Mouse (Mus musculus): Measurements from ENCODE around the gene Cep170.
"Not testable (repeated sequence)": the region's sequence is repeated elsewhere in the genome, so short reads cannot be mapped to it uniquely, and the experiment has no call there.

Gene Cep170

DNA sequence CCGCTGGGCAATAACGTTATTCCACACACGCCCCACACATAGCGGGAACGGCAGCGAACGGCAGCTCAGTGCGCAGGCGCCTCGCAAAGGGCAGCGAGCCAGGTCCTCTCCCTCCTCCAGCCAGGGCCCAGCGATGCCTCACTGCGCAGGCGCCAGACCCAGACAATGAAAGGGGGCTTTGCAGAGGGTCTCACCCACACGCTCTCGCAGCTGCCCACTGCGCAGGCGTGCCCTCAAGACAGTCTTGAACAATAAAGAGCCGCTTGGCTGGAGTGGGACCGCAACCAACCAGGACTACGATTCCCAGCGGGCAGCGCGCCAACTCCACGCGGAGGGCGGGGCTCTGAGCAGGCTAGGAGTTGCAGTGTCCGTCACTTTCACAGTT lies at the start of gene Cep170:
Gene Cep170 (minus strand): TSS at position 32 of the 385 bp plus-strand sequence.
- peak; percentile 92 to 93 for DNase-seq (ENCODE audit: low spot score in 2 of 2)

DNA sequence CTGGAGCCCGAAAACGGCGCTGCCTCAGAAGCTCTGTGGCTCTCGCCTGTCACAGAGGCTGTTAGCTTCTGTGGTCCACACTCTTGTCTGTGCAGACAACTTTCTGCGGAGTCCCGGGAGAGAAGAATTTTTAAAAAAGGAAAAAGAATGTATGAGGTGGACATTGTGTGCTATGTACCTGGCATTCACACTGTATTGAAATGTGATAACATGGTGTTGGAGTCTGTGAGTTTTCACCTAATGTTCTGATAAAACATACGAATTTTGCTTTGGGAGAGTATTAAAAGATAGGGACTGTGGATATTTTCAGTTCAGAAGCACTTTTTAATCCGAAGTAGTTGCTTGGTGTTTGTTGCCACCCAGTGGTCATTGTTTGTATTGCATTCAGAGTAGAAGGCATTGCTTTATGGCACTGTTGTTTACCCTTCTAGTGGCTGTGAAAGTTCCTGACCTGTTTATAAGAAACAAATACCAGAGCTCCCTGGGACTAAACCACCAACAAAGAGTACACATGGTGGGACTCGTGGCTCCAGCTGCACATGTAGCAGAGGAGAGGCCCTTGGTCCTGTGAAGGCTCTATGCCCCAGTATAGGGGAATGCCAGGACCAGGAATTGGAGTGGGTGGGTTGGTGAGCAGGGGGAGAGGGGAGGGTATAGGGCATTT lies 48.2 kb upstream of the Cep170 start:
- peak; percentile 44 to 45 for DNase-seq (ENCODE audit: low spot score in 2 of 2)

DNA sequence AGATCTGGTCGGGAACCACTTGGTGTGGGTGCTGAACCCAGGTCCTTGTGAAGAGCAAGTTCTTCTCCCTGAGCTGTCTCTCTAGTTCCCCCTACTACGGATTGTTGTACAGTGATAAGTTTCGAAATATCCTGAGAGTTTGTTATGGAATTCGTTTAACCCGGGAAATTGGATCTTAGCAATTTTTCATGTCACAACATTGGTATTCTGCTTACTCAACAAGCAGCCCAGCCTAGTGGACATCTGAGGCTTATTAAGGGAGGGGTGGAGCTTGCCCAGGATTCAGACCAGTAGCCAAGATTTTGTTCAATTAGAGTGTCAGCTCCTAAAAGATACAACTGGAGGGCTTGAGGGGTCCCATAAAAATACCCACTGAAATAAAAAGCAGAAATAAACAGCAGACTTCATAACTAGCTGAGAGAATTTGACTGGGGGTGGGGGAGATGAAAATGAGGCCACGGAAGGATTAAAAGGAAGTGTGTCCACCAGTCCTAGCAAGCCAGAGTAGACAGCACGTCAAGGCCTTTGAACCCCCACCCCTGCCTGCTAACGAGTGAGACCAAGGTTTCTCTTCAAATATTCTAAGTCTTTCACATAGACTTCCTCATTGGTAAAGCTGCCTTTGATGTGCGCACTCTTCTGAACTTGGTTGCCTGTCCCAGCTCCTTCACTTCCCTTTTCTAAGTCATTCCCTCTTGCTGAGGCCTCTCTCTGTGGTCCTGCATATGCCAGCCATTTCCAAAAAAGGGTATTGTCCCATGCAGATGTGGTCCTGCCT lies 39.1 kb upstream of the Cep170 start:
- no peak for DNase-seq (ENCODE audit: low spot score in 2 of 2)

DNA sequence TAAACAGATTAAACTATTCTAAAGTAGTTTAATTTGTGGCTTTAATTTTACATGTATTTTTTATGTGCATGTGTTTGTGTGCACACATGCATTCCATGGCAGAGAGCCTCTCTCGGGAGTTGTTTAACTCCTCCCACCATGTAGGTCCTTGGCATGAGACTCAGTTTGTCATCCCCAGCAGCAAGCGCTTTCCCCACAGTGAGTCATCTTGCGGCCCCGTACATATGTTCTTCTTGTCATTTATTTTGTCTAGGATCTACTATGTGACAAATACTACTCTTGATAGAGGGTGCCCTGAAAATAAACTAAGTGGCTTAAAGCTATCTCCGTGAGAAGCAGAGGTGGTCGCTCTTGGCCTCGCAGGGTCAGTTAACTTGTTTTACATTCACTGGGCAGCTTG lies 37.5 kb upstream of the Cep170 start:
- no peak for DNase-seq (ENCODE audit: low spot score in 2 of 2)

DNA sequence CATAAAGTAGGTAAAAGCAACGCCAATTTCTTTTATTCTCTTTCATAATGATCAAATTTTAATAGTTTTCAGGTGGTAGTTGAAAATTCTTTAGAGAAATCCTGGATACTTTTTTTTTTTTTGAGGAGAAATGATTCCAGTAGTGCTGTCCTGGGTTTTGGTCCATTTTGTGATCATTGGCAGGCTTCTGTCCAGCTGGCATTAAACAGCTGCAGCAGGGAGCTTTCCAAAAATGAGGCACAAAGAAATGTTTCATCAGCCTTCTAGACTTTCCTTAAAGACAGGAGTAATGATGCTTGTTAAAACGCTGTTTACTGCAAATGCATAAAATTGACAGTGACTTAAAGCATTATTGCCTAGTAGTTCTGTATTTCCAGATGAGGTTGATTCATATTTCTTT lies 35.5 kb upstream of the Cep170 start:
- peak in 1 of 2 experiments; percentile 47 for DNase-seq (ENCODE audit: low spot score in 2 of 2)

DNA sequence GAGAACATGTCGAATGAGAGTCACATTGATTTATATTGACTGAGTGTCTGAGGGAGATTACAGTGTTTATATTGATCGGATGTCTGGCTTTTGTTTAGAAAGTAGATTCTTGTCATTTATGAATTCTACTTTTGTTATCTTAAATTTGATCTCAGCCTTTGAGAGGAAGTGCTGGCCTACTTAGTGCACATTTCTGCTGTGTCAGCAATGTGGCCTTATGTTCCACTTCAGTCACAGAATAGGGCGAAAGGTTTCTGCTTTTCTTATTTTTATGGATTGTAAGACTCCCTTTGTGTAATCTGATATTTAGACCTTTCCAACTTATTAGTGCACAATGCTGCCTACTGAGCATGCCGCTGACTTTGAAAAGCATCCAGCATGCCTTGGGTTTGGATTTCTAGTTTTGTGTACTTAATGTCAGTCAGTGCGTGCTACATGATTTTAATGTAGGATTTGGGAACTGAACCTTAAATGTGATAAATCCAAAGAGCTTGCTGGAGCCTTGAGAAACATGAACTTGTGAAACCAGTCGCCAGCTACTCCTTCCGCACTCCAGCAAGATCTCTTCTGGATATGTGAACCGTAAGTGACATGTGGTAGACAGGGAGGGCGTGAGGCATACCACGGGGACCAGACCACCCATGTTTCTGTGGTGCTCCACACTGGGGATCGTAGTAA lies 34.9 kb upstream of the Cep170 start:
- no peak for DNase-seq (ENCODE audit: low spot score in 2 of 2)

DNA sequence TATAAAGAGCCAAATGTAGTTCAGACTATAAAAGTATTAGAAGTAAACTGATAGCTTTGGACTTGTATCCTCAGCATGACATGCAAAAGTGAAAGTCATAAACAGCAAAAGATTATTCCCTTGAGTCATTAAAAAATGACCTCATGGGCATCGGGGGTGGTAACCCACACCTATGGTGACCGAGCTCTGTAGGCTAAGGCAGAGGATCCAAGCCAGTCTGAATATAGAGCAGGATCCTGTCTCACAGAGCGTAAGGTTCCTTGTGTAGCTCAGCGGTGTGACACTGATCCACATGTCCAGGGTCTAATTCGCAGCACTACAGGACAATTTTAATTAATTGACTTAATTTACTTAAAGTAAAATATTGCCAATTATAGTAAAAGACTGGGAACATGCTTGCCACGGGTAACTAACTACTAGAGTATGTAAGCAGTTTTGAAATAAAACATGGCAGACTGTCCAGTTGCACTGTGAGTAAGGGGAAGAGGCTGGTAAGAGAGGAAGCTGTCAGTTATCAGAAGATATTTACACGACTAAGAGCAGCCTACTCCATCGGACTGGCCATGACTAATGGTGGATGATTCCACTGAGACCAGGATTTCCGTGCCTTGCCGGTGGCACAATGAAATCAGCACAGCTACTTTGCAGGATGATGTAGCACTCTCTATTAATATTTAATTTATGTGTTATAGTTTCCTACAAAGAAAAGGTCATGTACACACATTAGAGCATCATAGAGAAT lies 33.4 kb upstream of the Cep170 start:
- DNase-seq (ENCODE audit: low spot score in 2 of 2), result no peak

DNA sequence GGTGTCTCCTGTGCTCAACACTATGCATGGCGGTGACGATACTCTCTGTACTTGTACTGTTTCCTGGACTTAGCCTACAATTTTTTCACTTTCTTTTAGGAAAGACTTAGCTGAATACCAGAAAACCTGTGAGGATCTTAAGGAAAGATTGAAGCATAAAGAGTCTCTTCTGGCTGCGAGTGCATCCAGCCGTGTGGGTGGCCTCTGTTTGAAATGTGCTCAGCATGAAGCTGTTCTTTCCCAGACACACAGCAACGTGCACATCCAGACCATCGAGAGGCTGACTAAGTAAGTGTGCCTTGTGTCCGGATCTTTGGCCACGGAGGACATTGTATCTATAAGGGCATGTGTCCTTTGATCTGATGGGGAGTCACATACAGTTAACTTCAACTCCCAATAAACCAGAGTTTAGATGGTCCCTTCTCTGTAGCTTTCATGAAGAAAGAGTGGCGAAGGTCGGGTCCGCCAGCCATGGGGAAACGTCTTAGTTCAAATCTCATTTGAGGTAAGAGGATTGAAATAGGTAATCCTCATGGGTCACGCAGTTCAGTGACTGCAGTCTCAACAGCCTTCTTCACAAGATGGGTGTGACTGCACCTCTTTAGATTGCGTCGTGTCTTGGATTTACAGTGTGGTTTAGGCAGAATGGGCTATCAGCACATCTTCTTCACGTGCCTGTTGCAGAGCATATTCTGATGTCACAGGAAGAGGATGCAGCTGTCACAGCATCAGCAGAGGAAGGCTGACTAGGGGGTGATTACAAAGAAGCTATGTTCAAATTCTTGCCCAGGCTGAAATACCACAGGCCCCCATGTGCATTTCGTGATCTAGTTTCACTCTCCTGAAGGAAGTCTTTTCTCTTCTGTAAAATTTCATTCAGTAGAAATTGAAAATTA lies 31.5 kb upstream of the Cep170 start:
- no peak for DNase-seq (ENCODE audit: low spot score in 2 of 2)

DNA sequence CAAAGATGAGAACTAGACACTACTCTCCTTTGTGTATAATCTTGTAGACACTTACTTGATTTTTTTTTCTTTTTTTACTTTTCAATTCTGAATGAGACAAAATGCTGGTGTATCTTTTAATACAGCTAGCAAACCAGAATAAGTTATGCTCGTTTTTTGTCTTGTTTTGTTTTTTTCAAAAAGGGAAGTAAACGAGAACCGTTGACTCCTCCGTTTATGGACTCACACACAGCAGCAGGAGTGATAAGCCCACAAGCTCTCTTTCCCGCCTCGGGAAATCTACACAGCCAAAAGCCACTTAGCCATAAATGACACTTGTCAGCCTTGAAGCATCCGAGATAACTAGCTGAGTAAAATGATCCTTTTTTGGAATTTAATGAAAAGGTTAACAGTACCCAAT lies 22.7 kb upstream of the Cep170 start:
- DNase-seq (ENCODE audit: low spot score in 2 of 2), result not testable (repeated sequence)

DNA sequence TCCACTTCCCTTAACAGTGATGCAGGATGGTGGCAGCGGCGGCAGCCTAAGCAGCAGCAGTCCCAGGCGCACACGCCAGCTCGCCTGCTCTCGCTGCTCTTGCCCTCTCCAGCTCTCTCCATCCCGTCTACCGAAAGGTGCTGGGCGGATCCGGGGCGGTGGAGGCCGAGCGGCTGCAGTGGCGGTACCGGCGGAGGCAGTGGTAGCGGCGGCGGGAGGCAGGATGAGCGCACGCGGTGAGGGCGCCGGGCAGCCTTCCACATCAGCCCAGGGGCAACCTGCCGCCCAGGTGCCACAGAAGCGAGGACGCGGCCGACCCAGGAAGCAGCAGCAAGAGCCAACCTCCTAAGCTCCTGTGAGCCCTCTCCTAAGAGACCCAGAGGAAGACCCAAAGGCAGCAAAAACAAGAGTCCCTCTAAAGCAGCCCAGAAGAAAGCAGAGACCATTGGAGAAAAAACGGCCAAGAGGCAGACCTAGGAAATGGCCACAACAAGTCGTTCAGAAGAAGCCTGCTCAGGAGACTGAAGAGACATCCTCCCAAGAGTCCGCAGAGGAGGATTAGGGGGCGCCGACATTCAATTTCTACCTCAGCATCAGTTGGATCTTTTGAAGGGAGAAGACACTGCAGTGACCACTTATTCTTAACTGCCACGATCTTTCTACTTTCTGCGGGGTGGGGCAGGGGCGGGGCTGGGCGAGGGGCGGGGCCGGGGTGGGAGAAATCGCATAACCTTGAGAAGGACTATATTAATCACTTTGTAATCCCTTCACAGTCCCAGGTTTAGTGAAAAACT lies 21.8 kb upstream of the Cep170 start:
- DNase-seq (ENCODE audit: low spot score in 2 of 2), result no peak

DNA sequence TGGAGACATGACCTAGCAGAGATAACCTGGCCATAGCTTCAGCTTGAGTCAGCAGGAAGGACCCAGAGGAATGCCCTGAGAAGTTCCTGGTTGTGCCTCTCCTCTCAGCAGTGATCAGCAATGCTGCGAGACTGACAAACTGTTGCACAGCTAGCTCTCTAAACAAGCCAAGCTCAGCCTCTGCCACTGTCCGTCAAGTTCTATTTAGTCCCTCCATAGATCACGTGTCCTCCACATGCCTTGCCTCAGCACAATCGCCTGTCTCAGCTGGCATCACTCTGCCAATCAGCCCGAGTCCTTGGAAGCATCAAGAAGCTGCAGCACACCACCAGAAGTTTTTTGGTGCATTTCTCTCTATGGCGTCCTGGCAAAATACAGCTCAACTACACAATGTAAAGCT lies 21.0 kb upstream of the Cep170 start:
- no peak for DNase-seq (ENCODE audit: low spot score in 2 of 2)

DNA sequence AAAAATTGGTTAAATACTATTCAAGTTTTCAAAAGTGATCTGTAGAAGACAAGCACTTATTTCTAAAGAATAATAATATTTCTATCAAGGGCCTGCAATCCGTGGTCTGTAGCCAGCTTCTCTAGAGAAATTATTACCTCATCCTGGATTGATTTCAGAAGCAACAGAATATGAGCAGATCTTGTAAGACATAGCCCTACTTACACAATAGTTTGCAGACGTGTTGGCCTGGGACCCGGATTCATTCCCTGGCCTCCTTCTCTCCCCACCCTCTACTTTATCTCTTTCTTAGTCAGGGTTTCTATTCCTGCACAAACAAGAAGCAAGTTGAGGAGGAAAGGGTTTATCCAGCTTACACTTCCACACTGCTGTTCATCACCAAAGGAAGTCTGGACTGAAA lies 20.1 kb upstream of the Cep170 start:
- DNase-seq (ENCODE audit: low spot score in 2 of 2), result peak in 1 of 2 experiments; percentile 39

DNA sequence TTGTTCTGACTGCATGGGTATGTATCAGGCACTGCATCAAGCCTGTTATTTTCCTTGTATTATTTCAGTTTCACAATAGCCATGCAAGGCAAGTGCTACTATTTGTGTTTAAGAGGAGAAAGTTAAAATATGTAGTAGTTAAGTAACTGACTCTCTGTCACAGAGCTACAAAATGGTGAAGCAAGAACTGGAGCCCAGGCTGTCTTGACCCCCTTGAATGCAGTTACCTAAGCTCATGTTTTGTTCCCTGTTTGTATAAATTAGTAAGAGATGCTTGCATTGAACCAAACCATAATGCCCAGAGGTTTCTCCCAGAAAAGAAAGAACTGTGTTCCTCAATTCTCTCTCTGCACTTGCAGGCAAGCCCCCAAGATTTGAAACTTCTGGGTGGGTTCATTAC lies 19.4 kb upstream of the Cep170 start:
- no peak for DNase-seq (ENCODE audit: low spot score in 2 of 2)

DNA sequence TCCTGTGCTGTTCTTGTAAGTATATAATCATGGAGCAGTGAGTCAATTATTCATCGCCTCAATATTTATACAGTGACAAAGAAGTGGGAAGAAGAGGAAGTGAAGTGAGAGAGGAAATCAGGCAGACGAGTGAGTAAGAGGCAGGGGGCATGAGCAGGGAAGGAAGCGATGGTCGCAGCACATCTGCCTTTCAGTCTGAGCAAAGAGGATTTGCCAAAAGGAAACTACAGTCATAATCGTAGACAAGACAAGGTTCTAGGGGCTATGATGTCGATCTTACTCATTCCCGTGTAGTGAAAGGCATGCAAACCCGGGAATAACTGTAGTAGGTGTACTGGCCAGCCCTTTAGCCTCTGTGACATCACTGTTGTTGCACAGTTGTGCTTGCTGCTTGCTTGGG lies 18.7 kb upstream of the Cep170 start:
- no peak for DNase-seq (ENCODE audit: low spot score in 2 of 2)

DNA sequence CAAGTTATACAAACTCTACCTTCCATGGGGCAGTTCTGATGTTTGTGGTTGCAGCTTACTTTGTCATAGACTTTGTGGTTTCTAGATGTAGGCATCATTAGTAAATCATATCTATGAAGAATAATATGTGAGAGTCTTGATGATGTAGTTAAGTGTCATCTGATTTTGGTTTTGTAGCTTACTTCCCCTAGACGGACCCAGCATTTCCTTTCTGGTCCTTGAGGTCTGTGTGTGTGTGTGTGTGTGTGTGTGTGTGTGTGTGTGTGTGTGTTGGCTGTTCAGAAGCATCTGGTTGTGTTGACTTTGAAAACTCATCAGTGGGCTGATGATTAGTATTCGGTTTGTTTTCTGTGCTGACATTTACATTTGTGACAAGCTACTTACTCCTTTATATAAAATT lies 18.2 kb upstream of the Cep170 start:
- DNase-seq (ENCODE audit: low spot score in 2 of 2), result no peak

DNA sequence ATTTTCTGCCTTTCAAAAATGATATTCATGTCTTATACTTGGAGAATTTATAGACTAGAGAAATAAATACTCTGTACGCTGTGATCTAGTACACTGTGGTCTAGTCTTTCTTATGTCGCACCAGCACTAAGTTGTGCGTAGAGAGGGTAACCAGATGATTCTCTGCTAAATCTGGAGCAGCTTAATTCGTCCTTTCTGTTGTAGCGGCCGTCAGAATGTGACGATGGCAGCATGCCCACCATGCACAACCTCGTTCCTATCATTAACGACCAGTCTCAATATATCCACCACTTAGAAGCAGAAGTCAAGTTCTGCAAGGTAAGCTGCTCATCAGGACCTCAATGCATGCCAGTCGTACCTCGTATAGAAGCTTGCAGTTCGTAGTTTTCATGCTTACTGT lies 14.8 kb upstream of the Cep170 start:
- no peak for DNase-seq (ENCODE audit: low spot score in 2 of 2)

DNA sequence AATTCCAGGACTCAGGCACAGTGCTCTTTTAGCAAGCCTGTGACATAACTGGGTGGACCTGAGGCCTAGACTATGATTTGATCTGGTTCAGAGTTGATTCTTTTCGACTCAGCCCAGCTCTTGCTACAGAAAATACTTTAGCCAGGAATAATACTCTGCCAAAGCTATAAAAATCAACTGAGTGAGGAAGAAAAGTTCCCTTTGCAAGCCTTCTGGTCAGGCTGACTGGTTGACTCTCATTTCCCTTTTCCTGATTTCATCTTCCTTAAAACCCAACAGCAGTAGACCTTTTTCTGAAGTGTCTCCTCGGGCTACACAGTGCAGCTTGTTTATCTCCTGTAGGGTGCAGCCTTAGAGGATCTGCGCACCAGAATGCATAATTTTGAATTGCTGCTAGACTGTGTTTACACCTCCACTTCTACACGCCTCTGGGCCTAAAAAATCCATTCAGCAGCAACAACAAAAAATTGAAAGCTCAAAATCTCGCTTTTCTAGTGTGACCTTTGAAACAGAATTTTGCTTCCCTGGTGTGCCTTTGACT lies 14.1 kb upstream of the Cep170 start:
- DNase-seq (ENCODE audit: low spot score in 2 of 2), result no peak

DNA sequence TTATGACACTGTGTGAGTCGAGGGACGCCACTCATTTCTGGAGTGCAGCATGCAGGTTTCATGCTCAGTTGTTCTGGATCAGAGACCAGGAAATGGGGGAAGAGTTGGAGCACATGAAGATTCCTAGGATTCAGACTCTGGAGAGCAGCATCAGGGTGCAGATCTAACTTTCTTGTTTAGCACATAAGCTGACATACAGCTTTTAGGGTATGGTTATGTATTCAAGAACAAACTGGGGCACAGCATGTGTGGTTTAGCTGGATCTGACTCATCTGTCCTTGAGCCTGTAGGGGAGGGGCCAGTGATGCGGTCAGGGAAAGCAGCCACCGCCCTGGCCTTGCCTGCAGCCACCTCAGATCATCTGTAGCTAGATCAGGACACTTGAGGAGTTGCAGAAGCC lies 13.5 kb upstream of the Cep170 start:
- peak; percentile 35 to 62 for DNase-seq (ENCODE audit: low spot score in 2 of 2)

DNA sequence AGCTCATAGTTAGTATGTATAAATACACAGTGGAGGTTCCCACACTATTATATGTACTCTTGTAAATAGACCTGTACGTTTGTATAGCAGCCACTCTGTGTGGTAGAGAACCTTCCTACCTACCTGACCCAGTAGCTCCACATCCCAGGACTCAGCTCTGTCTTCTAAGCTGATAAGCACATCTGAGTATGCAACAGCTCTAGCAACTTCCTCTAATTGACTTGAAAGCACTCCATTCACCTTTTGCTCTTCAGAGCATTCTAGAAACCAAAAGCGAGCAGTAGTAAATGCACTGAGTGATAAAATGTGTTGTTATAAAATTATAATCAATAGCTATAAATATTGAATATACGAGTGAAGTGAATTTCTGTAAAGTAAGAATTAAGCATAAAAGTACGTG lies 13.1 kb upstream of the Cep170 start:
- no peak for DNase-seq (ENCODE audit: low spot score in 2 of 2)

DNA sequence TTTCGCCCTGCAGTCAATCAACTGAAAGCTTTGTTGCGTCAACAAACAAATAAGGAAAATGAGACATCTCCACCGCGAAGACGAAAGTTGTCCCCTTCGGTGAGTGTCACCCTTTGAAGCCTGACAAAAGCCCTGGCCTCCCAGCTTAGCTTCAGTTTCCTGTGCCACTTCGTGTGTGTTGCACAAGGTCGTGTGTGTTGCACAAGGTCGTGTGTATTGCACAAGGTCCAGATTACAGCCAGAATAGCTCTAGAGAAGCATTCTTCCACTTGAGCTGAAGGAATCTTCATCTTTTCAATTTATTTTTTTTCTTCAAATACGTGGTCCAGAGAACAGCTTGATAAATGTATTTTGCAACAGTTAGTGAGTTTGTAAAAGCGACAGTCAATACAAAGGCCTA lies 12.3 kb upstream of the Cep170 start:
- no peak for DNase-seq (ENCODE audit: low spot score in 2 of 2)

Data from urinary bladder, postnatal 36 days (tissue).